Mouse (Mus musculus) neural tube, embryonic 10.5 days (tissue): ENCODE measurements at regions not wholly inside any gene's neighbourhood (a gene's known extent, or its start where the extent isn't known, plus 50 kb on each side); places are given as distances from the start of the nearest gene placed in this dataset.
A peak's percentile ranks its signal among the peaks of the same experiment; 100 is the strongest.
"Not testable (repeated sequence)": the region's sequence is repeated elsewhere in the genome, so short reads cannot be mapped to it uniquely, and the experiment has no call there.

Experiments
- DNase-seq: peaks from one replicate; pipeline ENCODE4 v3.0.0-alpha.2; 2017; ENCODE audit warnings: low spot score; ENCODE audit errors: extremely low spot score

DNA sequence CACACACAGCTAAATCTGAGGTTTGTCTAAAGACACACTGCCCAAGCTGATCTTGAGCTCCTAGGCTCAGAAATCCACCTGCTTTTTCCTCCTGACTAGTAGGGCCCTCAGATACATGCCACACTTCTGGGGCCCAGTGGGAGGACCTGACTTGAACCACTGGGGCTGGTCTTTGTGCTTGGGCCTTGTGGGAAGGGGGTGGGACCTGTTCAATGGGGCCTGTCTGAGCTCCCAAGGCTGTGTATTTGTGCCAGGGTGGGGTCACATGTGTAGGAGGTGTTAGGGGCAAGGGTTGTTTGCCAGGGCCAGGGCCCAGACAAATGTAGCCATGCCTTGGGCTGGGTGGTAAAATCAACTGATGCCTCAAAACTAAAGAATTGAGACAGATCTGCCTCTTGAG is 56.8 kb downstream of the Gm8765 start:
- DNase-seq, result not testable (repeated sequence)

DNA sequence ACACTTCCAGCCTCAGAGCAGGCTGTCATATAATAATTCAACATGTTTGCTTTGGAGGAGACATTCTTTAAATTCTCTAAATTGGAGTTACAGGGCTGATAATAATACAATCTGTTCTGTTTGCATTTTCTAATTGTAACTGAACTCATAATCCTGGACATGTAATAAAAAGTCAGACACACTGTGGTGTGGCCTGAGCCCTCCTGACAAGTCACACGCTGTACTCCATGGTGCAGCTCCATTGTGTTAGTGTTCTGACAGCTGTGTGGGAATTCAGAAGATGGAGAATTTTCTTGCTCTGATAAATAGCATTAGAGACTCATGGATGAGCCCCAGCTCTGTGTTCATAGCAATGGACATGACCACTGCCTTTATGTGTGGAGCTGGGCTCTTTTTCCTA is 58.2 kb downstream of the Gm8765 start:
- not testable (repeated sequence) for DNase-seq

DNA sequence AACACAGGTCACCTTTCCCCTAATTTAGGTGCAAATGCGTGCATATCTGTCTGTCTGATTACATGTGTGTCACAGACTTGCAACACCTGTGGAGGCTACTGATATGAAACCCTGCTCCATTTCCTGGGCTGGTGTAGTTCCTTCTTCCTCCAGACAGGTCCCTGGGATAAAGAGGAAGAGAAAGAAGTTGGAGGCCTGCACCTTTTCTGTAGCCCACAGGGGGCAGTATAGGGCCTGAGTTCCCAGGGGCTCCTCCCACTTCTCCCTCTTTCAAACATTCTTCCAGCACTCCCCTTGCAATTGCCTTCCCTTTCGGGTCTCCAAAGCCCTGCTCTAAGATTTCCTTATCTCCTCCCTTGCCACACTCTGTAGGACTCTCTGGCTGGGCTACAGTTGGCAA is 66.5 kb downstream of the Gm8765 start:
- no peak for DNase-seq

DNA sequence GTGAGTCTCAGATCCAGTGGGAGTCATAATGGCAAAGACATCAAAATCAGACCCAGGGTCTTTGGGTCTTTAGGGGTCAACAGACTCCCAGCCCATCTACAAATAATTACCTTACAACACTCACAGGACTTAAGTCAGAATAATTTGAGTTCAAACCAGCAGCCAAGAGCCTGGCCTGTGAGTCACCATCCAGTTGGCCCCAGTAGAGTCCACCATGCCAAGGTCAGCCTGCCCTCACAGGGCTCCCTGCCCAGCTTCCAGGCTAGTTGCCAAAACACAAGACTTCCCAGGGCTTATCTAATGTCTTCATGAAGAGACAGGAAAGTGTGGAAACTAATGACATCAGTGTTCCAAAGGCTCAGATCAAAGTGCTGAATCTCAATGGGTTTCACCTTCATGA is 81.9 kb downstream of the Gm8765 start:
- not testable (repeated sequence) for DNase-seq

DNA sequence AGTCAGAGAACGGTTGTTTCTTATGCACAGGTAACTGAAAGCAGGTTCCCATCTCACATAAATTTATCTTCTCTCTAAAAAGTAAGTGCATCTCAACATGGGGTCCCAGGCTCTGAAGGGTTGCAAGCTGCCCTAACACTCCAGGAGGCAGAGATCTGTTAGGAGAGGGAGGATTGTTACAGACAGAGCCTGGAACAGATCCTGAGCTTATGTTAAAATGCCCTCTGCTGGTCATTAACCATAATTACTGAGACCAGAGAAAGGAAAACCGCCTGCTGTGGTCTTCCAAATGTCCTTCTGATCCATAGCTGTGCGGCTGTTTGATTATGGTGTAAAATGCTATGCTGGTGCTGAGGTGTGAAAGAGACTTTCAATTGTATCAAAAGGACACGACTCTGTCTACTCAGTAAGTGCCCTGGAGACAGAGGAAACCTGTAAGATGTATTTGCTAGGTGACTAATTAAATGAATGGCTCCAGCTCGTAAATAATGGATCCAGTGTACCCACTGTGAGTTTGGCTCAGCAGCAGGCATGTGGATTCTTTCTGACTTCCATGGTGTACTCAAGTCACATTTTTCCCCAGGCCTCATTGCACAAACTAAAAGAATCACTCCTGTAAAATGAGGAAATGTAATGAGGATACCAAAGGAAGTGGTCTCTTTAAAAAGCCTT is 131.9 kb downstream of the Gm8765 start:
- DNase-seq, result peak; percentile 17
